Mouse (Mus musculus) bone marrow, adult 2 months (tissue): ENCODE measurements around the gene Wdr90.

Source experiments
- CTCF ChIP-seq: fragments of 200-500 bp; IDR thresholded peaks from 2 replicates; pipeline ENCODE4 v1.5.1; 2011; ENCODE audit warnings: low read length, control low read depth; ENCODE audit not compliant: control insufficient read depth, insufficient read depth
- POLR2A ChIP-seq: fragments of 200-500 bp; IDR thresholded peaks from 2 replicates; pipeline ENCODE4 v1.6.1; 2011; ENCODE audit warnings: low read depth, mild to moderate bottlenecking, control low read depth, low read length, borderline replicate concordance; ENCODE audit not compliant: control insufficient read depth

GRCm38 (mm10) chr17:25796951-25797369 is 64.3 kb downstream of the Wdr90 start, which contains the start of gene Metrn:
- TF ChIP-seq CTCF: no peak
- peak; percentile 7; the same call in 1 of the 2 replicates for TF ChIP-seq POLR2A
